Mouse (Mus musculus) gastrocnemius, postnatal 4 days (tissue): Measurements from ENCODE around the gene Sptlc2. TPM values are rescaled to one million over a fixed set of nuclear protein-coding genes. Genes with fewer than 3 reads are reported as not detected.

Experiments
- DNase-seq, 2 experiments: peaks; one replicate each; pipeline ENCODE4 v3.0.0; 2021 to 2022; ENCODE audit warnings: low spot score in 2 of 2, mixed read lengths in 2 of 2
- long read RNA-seq, 2 experiments: library from polyadenylated mRNA; stranded (forward); transcript quantifications; one replicate each; pipeline ENCODE4 v2.0.0; 2021
- total RNA-seq, 2 experiments: library from RNA; stranded (reverse); gene quantifications; 2 replicates each; pipeline ENCODE4 v1.2.3; 2021

The Sptlc2 gene
- 10 to 100 TPM; 41.7 to 44.1 TPM for total RNA-seq
- long read RNA-seq, experiment 1, full-length matches to known transcripts: 36 of 41 reads
- long read RNA-seq, experiment 1, partial matches to known transcripts: 2 of 41 reads
- long read RNA-seq, experiment 1, other reads (novel, unspliced or antisense): 3 of 41 reads
- long read RNA-seq, experiment 2, full-length matches to known transcripts: 22 of 26 reads
- long read RNA-seq, experiment 2, partial matches to known transcripts: 1 of 26 reads
- long read RNA-seq, experiment 2, other reads (novel, unspliced or antisense): 3 of 26 reads

DNA sequence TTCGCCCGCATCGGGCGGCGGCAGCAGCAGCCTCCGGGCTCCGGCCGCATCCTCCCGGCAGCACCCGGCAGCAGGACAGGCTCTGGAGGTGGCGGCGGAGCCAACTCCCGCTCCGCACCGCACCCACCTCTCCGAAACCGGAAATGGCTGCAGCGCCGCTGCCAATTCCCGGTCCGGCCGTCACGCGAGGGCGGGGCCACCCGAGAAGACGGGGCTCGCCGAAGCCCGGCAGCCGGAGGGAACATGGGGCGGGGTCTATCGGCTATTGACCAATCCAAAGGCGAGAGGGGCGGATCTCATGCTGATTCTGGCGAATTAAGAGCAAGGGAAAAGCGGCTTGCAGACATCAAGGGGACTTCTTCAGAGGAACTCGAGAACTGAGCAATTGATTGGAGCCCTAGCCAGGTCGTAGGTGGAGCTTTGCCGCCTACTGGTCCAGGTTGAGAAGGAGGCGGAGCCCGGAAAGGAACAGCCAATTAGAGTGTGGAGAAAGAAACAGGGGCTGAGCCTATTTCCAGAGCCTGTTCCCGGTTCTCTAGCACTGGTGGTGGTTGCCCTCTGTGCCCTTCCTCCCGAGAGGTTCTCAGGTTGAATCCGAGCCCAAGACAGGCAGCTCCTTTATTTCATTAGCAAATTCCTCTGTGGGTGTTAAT, at the start of gene Sptlc2:
Gene Sptlc2, minus strand, starts transcription at position 234 of the 653 bp plus-strand sequence.
- DNase-seq: peak; percentile 98 to 99

DNA sequence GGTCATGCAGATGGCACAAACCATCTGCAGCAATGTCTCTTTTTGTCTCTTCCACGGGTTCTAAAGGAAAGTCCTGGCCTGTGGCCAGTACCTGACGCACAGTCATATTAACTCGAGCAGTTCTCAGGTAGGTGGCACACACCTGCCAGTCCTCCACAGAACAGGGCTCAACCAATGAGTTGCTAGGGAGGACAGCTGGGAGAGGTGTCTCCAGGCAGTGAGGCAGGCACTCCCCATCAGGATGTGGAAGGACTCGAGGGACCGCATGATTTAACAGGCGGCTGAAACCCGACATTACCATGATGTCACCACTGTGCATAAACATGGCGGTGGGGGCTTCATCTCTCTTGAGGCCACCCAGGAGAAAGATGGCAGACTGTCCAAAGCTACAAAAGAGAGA, 40.7 kb upstream of the Sptlc2 start:
- no peak for DNase-seq

DNA sequence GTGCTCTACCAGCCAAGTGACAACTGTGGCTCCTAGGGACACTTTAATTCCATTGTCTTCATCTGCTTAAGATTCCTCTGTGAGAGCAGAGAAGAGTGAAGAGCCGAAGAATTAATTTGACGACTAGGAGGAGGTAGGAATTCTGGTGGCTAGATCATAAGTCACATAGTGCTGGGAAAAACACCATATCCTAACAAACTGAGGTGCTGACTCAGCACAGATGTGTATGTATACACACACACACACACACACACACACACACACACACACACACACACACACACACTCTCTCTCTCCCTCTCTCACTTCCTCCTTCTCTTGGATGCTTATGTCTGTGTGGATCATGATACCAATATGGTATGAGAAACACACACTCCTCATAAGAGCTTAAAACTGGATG, 40.1 kb upstream of the Sptlc2 start:
- DNase-seq: no peak

DNA sequence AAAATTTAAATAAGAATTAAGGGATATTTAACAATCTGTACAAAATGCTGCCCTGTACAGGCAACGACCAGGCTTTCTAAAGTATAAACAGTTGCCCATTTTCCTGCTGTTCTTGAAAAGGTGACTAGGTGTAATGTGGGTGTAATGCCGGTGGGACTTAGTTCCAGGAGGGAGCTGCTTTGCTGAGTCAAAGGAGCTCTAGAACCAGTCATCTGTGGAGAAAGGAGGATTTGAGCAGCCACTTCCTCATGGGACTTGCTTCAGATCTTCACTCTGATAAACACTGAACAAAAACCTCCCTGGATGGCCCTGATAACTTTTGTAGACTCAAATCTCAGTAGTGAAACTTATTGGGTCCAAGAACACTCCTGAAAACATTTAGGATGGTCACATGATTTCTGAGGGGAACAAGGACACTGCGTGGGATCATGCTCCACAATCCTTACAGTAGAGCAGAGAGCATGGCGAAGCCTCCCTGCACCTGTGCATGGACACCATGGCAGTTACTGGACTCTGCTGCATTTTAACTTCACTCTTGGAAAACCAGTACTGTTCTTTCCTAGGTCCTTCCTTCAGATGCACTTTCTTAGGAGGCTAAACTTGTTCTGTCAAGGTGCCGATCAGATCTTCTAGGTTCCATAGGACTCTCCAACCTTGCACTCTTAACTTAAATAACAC, 38.3 kb upstream of the Sptlc2 start:
- DNase-seq: no peak

DNA sequence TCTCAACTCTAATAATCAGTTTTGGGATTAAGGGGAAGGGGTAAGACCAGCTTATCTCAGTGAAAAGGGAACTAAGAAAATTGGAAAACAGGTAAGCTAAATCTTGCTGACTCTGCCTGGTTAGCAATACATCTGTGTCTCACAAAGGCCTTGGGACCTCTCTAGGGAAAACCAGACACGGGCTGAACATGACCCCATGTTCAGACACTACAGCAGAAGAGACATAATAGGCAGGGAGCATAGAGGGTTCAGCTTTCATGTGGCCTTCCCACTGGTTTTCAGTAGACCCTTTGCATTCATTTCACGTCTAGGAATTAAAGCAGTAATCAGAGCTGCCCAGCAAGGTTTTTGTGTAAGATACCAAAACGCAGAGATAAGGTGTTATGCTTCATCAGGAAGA, 36.4 kb upstream of the Sptlc2 start:
- no peak for DNase-seq

DNA sequence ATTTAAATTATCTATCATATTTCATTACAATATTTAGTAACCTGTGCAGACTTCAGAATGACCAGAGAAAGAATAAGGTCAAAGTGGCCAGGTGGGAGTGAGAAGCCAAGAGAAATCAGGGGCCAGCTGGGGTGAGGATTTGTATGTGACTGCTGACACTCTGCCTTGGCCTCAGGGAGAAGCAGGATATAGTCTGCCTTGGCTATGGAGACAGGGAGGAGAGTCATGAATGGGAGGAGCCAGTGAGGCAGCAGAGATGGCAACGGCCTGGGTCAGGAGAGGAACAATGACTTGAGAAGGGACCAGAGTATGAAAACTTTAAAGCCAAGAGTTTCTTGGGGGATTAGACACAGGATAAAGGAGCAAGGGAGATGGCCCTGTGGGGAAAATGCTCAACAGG, 35.5 kb upstream of the Sptlc2 start:
- DNase-seq: no peak

DNA sequence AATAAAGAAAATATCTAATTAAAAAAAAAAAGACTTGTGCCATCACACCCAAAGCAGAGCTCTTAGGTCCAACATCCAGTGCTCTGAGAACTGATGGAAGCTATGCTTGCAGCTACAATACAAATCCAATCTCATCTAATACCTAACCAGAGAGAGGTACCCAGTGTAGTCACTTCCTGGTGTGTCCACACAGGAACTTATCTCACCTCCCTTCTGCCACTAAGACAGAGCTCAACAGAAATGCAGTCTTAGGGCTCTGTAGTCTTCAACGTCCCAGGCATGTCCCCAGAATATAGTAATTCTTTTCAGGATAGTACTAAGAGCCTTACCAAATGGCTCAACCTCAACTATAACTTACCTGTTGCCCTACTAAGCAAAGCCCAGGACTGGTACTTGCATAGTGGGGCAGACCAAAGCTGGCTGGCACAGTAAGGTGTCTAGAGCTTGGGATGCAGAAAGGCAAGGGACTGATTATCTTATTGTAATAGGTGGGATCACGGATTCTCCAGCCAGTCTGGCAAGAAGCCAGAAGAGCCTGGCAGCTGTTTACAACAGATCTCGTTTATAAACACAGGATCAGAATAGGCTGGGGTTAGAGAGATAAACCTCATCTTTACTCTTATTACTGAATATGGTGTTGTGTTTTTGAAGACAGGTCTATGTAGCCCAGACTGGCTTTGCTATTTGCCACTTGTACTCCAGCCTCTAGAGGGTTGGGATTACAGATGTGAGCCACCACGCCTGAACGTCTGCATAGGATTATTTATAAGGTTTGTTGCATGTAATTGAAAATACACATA, 33.8 kb upstream of the Sptlc2 start:
- DNase-seq: no peak

DNA sequence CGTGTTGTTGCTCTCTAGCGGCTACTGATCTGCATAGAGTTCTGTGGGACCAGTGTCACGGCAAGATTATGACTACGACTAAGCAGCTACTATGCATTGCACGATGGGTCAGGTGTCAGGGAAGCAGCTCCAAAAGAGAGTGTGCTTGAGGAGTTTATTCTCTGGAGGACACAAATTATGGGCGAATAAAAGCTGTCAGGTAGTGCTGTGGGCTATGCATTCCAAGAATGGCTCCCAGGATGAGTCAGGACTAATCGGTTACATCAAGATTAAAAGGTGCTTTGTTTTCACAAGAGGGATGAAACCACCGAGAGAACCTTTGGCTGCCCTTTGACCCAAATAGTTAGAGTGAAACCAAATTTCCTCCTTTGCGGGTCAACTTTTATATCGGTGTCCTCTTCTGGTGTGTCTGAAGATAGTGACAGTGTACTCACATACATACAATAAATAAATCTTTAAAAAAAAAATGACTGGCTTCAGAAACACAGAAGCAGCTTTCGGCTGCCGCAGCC, 31.9 kb upstream of the Sptlc2 start:
- no peak for DNase-seq

DNA sequence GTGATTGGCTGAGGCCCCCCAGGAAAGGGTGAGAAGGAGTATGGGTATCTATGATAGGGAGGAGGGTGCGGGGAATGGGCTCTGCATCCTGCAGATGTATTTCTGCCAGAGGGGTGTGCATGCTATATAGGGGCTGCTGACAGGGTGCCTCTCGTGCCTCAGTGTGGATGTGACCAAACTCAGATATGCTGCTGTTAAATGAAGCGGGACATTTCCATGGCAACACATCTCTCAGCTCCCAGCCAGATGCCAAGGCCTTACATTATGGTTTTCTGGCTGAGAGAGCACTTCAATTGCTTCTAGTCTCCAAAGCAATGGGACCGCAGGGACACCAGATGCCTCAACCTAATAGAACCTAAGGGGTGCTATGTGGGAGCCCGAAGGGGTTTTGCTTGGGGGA, 30.8 kb upstream of the Sptlc2 start:
- no peak for DNase-seq

DNA sequence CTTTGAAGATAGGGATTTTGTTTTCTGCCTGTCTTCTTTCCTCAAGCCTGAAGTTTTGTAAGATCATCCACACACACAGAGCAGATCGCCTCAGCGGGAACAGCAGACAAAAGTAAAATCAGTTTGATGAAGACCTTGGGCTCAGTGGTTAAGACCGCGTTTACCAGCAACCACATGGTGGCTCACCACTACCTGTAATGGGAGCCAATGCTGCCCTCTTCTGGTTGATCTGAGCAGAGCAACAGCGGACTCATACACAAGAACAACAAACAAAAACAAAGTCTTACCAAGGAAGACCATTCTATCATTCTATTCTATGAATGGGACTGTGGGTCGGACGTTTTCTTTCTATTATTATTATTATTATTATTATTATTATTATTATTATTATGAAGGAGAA, 28.5 kb upstream of the Sptlc2 start:
- peak in 1 of 2 experiments; percentile 36 for DNase-seq

DNA sequence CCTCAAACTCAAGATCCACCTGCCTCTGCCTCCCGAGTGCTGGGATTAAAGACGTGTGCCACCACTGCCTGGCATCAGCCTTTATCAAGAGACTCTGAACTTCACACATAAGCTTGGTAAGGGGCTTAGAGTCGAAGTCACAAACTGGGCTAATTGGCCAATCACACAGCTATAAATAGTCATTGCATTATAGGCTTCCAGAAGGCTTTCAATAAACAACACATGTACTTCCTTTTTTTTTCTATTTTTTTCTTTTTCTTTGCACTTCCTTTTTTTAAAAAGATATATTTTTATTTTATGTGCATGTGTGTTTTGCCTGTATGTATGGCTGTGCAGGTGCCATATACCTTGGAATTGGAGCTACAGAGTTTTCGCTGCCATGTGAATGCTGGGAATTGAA, 27.2 kb upstream of the Sptlc2 start:
- DNase-seq: no peak

DNA sequence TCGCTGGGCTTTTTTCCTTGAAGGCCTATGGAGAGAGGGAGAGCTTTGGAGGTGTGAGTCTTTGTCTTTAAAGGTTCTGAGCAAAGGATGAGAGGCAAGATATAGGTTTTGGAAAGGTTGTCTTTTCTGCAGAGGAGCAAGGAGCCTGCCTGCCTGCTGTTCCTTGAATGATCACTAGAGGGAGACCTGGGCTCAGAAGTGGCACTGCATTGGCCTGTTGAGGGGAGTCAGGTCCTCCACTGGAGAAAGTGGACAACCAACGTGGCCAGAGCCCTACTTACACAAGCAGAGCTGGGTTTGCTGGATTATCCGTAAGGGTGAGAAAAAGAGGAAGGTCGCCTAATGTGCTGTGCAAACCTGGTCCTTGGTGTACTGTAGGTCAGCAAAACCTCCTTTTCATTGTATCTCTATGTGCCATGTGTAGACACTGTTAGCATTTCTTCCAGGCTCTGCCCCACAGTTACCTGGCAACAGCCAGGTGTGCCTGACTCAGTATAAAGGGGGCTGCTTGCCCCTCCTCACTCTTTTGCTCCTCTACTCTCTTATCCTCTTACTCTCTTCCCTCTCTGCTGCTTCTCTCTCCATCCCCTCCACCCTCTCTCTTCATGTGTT, 25.1 kb upstream of the Sptlc2 start:
- DNase-seq: peak; percentile 26 to 71

DNA sequence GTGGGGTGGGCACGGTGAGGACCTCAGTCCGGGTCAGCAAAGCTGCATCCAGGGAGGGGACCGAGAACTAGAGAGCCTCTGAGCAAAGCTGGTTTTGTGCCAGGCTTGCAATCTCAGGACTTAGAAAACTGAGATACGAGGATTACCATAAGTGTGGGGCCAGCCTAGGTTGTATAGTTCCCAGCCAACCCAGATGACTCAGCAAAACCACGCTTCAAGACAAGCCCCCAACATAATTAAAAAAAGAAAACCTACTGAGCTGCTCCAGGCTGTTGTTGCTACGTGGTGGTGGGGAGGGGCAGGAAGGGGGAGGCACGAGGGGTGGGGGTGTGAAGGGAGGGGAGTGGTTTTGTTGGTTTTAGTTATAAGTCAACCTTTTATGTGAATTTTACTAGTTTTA, 22.8 kb upstream of the Sptlc2 start:
- no peak for DNase-seq

DNA sequence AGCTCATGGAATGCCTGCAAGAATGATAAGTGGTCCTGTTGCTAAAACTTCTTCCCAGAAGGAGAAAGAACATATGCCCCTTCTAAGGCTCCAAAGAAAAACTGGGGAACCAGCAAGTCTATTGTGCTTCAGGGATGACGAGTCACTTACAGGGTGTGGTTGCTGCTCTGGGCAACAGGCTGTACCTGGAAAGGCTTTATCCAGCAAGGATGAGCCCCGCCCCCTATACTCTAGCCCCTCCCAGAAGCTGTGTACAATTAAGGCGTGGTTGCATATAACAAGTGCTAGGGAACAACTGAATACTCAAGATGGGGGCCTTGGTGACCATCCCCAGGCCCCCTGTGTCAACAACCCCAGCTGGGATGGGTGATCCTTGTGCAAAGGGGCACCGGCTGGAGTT, 21.0 kb upstream of the Sptlc2 start:
- DNase-seq: no peak

DNA sequence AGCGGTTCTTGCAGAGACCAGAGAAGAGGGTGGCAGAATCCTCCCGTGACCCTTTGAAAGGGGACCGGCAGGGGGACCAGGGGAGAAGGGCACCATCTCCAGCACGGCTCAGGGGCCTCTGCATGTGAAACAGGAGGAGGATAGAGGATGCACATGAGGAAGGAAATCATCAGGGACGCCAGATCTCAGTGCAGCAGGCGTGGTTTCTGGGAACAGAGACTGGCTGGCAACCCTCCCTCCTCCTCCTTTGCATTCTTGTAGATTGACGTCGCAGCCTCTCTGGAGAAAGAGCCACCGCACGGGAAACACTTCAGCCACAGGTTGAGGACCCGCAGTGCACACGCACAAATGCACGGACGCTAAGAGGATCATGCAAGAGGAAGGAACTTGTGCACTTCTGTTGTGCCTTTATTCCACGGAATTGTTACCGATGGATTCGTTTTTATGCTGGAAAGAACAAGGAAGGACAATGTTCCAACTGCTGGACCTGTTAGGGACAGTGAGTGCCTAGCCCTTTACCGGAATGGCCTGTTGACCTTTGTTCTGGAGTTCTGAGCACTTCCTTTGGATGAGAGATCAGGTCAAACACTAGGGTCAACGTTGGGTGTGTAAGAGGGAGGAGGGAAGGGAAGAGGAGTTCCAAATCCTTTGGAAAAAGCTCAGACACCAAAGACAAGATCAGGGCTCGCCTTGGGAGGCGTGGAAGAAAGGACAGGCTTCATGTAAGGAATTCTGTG, 19.9 kb upstream of the Sptlc2 start:
- peak in 1 of 2 experiments; percentile 16 for DNase-seq

DNA sequence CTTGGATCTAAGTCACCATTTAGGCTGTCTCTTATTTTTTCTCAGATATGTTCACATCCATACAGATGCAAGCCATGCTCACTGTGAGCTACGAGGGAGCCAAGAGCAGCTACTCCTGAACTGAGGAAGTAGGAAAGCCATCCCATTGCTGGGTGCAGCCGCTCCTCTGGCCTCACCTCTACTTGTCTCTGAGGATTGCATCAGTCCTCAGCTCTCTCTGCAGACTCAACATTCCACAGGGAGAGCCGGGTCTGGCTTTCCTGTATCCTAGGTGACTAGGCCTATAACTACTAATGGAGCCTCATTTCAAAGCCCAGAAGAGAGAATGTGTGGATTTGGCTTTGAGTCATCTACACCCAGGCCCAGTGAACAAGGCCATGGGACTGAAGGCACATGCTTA, 17.6 kb upstream of the Sptlc2 start:
- DNase-seq: no peak

DNA sequence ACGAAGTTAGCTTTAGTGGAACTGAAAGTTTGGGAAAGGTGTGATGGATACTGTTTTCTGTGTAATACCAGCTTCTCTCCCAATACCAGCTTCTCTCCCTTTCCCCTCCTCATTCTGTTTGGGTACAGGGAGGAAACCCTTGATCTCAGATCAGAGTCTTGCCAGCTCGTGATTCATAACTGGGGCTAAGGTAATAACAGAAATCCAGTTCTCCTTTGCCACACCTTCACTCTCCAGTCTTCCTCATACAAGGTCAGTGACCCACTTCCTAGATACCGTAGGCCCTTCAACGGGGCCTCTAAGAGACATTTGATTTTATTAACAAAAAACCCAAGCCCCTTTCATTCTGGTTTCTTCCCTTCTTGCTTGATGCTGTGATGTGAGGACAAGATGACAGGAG, 17.0 kb upstream of the Sptlc2 start:
- no peak for DNase-seq

DNA sequence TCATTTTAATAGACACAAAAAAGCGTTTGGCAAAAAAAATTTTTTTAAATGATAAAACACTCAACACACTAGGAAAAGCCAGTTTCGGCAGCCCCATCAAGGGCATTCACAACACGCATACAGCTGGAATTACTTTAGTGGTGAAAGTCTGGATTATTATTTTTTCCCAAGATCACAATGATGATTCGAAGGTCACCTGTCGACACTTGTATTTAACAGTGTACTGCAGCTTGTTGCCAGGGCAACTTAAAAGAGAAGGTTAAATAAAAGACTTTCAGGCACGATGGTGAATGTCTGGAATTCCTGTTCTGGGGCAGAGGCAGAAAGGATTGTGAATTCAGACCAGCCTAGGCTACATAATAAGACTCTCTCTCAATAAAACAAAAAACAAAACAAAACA, 13.7 kb upstream of the Sptlc2 start:
- no peak for DNase-seq

DNA sequence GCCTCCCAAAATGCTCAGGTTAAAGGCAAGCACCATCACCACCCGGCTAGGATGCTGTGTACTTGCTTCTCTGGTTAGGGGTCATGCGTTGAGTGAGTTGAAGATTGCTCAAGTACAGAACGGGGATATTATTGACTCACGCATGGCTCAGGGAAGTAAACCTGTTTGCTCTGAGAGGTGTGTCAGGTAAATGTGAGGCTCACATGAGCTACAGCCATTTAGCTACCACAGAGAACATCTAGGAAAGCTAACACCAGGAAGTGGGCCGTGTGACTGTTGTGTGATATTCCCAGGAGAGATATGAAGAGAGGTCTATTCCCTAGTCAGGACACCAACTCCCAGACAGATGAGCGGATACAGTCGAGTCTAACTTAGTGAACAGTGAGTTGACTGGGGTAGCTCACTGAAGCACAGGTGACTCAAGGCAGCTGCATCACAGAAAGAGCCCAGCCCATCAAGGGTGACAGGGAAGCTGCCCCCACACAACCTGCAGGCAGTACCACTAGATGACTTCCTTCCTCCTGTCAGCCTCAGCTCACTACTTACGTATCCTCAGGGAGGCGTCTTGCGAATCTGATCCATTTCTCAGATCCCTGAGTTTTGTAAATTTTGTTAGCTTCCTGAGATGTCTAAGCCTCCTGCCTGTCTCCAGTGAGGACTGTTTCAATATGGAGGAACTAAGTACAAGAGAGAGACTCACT, 11.1 kb upstream of the Sptlc2 start:
- no peak for DNase-seq
